Mouse (Mus musculus) forebrain, embryonic 11.5 days (tissue): ENCODE results near the gene Bicral. TPM values are rescaled to one million over a fixed set of nuclear protein-coding genes. Genes with fewer than 3 reads are reported as not detected.

ENCODE experiments used
- ATAC-seq: fragments of 200-750 bp; cut with Nextera tagmentation; replicated peaks from 2 replicates; pipeline ENCODE4 v1.8.0; 2017; ENCODE audit warnings: moderate TSS enrichment; ENCODE audit not compliant: low FRiP score
- DNase-seq: peaks from one replicate; pipeline ENCODE4 v3.0.0-alpha.2; 2017; ENCODE audit warnings: low spot score
- H3K27ac ChIP-seq: fragments of 300-500 bp; sonication (generic); 2 replicates; pipeline ENCODE4 v1.5.1; 2014; ENCODE audit warnings: low read depth, low read length
- H3K27me3 ChIP-seq: fragments of 300-500 bp; sonication (generic); 2 replicates; pipeline ENCODE4 v1.6.1; 2014; ENCODE audit warnings: mild to moderate bottlenecking, low read length, mixed read lengths; ENCODE audit not compliant: control insufficient read depth, insufficient read depth
- H3K36me3 ChIP-seq: fragments of 300-500 bp; sonication (generic); 2 replicates; pipeline ENCODE4 v1.6.1; 2014; ENCODE audit warnings: mild to moderate bottlenecking, low read length, moderate library complexity, mixed read lengths; ENCODE audit not compliant: control insufficient read depth, insufficient read depth
- H3K4me1 ChIP-seq: fragments of 300-500 bp; sonication (generic); replicated peaks from 2 replicates; pipeline ENCODE4 v1.6.1; 2014; ENCODE audit warnings: low read length, mixed read lengths; ENCODE audit not compliant: control insufficient read depth, insufficient read depth
- H3K4me2 ChIP-seq: fragments of 300-500 bp; sonication (generic); 2 replicates; pipeline ENCODE4 v1.6.1; 2014; ENCODE audit warnings: low read depth, mild to moderate bottlenecking, low read length, moderate library complexity, mixed read lengths; ENCODE audit not compliant: severe bottlenecking
- H3K4me3 ChIP-seq: fragments of 300-500 bp; sonication (generic); 2 replicates; pipeline ENCODE4 v1.5.1; 2014; ENCODE audit warnings: low read depth, low read length
- H3K9ac ChIP-seq: fragments of 300-500 bp; sonication (generic); 2 replicates; pipeline ENCODE4 v1.6.1; 2014; ENCODE audit warnings: low read length
- H3K9me3 ChIP-seq: fragments of 300-500 bp; sonication (generic); 2 replicates; pipeline ENCODE4 v1.6.1; 2016; ENCODE audit warnings: low read length, mixed read lengths; ENCODE audit not compliant: control insufficient read depth
- WGBS: fragments of 180-500 bp; shearing (Covaris S2); extraction: QIAGEN DNeasy Blood & Tissue Kit; methylation state at CpG from one replicate; pipeline ENCODE4 v1.1.7; 2014; 5-methylcytosine and 5-hydroxymethylcytosine counted together
- polyA plus RNA-seq: library from polyadenylated mRNA; unstranded; fragments of >200 nt; fragmentation: Nextera tagmentation; extraction: Ambion mirVana; gene quantifications from 2 replicates; pipeline ENCODE4 v1.2.1, GENCODE M21; 2014

The Bicral gene
- polyA plus RNA-seq, 1 experiment from 2014 or later, result 7.2 TPM

DNA sequence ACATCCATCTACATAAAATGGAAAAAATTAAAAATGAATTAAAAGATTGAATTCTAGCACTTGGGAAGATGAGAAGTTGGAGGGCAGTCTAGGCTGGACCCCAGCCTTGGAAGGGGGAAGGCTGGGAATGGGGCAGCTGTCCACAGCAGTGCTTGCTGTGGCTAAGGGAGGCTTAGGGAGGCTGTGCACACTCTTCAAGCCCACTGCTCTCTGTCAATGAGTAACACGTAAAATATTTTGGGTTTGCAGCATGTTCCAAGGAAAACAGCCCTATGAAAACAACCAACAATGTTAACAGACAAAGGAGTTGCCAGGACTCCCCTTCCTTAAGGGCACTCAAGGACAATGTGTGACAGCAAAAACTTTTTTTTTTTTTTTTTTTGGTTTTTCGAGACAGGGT is 15.3 kb downstream of the Bicral start:
- no peak for DNase-seq
- Histone ChIP-seq H3K4me1 (no peaks in the 10 kb centered on the region), H3K36me3 (no peaks in the 10 kb centered on the region), H3K9ac (no peak overlapping the region), H3K4me3 (no peak overlapping the region), H3K4me2 (no peak overlapping the region), H3K27me3 (no peaks in the 10 kb centered on the region), H3K27ac (no peak overlapping the region), H3K9me3 (no peaks in the 10 kb centered on the region)
- ATAC-seq, result no peak
- 84% methylated on average over 2 of the region's 2 CpGs for WGBS

DNA sequence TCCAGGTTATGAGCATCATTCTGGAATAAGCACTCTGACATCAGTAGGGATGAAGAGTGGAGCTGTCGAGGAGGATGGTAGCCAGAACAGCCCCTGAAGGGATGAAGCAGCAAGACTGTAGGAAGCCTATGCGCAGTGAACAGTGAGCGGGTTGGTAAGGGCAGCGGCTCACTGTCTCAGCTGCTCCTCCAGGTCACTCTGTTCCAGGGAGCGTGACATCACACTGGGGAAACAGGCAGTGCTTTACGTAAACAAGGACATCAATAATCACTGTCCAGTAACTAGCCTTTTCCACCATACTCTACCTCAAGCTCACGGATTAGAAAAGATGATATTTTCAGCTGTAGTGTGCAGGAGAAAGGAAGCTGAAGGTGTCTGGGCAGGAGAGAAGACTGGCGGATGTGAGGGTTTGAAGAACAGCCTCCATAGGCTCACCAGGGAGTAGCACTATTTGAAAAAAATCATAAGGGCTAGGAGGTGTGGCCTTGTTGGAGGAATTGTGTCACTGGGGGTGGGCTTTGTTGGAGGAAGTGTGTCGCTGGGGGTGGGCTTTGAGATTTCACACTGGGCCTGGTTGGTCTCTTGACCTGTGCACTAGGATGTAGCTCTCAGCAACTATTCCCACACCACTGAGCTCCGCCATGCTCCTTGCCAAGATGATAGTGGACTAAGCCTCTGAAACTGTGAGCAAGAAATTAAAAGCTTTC is 17.8 kb downstream of the Bicral start:
- no peak overlapping the region for H3K4me3 ChIP-seq
- DNase-seq (no peak), ATAC-seq (no peak)
- no peaks in the 10 kb centered on the region for H3K36me3 ChIP-seq
- H3K9ac ChIP-seq, result no peak overlapping the region
- H3K27ac ChIP-seq, result no peak overlapping the region
- no peaks in the 10 kb centered on the region for H3K4me1 ChIP-seq
- no peaks in the 10 kb centered on the region for H3K9me3 ChIP-seq
- no peak overlapping the region for H3K4me2 ChIP-seq
- WGBS, result 90% methylated on average over 10 of the region's 10 CpGs
- H3K27me3 ChIP-seq, result no peaks in the 10 kb centered on the region

DNA sequence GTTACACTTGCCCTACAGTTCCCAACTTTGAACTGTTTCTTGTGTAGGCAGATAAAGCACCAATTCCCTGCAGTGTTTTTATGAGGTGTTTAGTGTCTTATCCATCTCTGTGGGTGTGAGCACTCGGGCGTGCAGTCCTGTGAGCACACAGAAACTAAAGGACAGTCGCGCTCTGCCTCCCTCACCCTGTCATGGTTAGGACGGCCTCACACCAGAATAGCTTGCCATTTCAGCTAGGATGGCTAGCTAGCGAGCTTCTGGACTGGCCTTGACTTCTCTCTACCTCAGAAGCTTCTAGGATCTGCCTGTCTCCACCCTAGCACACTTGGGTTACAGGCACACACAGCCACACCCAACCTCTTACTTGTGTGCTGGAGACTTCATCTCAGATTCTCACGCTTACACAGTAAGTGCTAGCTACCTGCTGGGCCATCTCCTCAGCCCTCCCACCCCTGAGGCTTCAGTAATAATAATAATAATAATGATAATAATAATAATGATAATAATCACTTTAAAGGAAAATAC is 19.8 kb downstream of the Bicral start:
- Histone ChIP-seq H3K9me3 (no peaks in the 10 kb centered on the region), H3K36me3 (no peaks in the 10 kb centered on the region), H3K4me2 (no peak overlapping the region), H3K4me1 (no peaks in the 10 kb centered on the region), H3K27me3 (no peaks in the 10 kb centered on the region), H3K27ac (no peak overlapping the region), H3K4me3 (no peak overlapping the region), H3K9ac (no peak overlapping the region)
- WGBS, result 83% methylated on average over 7 of the region's 7 CpGs
- DNase-seq (no peak), ATAC-seq (no peak)

DNA sequence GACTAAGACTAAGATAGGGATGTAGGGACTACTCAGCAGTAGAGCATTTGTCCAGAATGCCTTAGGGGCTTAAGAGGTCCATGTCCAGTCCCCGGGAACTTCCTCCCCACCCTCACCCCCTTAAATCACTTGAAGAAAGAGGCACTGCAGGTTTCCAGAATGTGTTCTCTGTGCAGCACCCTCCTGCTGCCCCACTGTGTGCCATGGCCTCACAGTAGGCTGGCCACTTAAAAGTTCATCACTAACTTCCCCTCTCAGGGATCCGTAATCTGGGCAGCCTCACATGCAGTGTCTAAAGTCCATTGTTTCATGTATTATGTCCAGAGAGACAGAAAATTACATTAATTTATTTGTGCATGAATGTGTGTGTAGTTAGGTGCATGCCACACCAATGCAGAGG is 20.4 kb downstream of the Bicral start:
- no peak overlapping the region for H3K4me3 ChIP-seq
- H3K9me3 ChIP-seq, result no peaks in the 10 kb centered on the region
- H3K27me3 ChIP-seq, result no peaks in the 10 kb centered on the region
- no peaks in the 10 kb centered on the region for H3K4me1 ChIP-seq
- WGBS, result 86% methylated on average over 2 of the region's 2 CpGs
- no peak overlapping the region for H3K27ac ChIP-seq
- H3K9ac ChIP-seq, result no peak overlapping the region
- H3K36me3 ChIP-seq, result no peaks in the 10 kb centered on the region
- ATAC-seq (no peak), DNase-seq (no peak)
- no peak overlapping the region for H3K4me2 ChIP-seq

DNA sequence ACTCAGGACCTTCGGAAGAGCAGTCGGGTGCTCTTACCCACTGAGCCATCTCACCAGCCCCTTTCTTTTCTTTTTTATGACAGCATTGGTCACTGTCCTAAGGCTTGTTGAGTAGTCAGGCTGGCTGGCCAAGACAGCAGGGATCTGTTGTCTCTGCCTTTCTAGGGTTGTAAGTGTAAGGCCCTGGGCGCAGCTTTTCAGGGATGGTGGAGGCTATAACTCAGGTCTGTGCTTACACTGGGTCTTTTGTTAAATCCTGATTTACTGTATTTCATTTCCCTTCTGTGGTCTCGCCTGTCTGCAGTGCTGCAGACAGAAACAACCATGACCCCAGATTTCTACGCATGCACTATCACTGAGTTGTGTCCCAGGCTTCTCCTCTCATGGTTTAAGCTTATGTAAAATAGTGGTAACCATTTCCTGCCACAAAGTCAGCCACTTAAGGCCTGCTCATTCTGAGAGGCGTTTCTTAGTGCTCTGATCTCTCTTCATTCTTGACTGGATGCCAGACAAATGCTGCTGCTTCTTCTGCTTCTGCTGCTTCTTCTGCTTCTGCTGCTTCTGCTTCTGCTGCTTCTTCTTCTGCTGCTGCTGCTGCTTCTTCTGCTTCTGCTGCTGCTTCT is 23.1 kb downstream of the Bicral start:
- Histone ChIP-seq H3K9me3 (no peaks in the 10 kb centered on the region), H3K36me3 (no peaks in the 10 kb centered on the region), H3K27ac (no peak overlapping the region), H3K4me2 (no peak overlapping the region), H3K9ac (no peak overlapping the region), H3K4me1 (no peaks in the 10 kb centered on the region), H3K4me3 (no peak overlapping the region), H3K27me3 (no peaks in the 10 kb centered on the region)
- ATAC-seq, result no peak
- no peak for DNase-seq
- WGBS, result 86% methylated on average over 6 of the region's 6 CpGs

DNA sequence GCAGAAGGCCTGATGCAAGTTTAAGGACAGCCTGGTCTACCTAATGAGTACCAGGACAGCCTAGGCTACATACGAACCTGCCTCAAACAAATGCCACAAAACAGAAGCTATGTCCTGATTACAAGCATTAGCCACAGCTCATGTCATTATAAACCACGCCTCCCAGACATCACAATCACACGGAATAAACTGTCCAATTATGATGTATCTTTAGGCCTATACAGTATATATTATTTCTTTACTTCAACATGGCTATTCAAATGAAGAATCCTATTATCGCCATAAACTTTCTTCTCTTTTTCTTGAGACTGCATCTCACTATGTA is 25.3 kb downstream of the Bicral start:
- 88% methylated on average over 4 of the region's 4 CpGs for WGBS

DNA sequence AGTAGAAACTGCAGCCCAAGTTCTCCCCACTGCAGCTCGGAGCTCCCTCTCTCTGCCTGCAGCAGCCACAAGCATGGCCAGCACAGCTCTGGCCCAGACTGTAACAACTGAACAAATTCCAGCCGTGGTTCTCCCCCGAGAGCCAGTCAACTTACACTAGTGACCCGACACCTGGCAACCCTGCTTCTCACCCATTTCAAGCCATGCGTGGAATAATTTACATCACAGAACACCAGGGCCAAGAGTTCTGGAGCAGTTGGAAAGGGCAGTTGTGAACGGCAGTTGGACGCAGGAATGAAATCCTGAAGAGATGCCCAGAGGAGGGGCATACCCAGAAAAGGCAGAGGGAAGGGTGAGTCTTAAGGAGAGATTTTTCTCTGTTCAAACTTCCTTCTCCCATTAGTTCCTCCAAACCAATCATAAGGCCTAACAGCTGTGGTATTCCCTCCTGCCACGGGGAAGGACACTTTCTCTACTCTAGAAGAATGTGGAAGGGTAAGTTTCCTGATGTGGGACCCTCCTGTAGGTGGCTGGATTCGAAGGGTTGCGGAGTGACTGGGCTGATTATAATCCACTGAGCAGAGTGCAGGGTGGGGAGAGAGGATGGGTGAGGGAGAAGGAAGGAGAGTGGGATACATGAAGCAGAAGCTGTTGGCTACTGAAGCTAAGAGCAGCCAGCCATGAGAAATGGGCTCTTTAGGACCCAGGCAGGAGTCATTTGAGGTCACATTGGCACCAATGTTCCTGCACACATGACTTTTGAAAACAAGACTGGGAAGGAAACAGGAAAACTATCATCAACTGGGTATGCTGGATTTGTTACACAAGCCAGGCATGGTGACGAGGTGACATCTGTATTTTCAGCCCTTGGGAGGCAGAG is 25.9 kb downstream of the Bicral start:
- H3K27me3 ChIP-seq, result no peaks in the 10 kb centered on the region
- no peaks in the 10 kb centered on the region for H3K9me3 ChIP-seq
- no peak overlapping the region for H3K27ac ChIP-seq
- no peak overlapping the region for H3K4me3 ChIP-seq
- H3K4me1 ChIP-seq, result no peaks in the 10 kb centered on the region
- DNase-seq (no peak), ATAC-seq (no peak)
- no peak overlapping the region for H3K9ac ChIP-seq
- no peaks in the 10 kb centered on the region for H3K36me3 ChIP-seq
- WGBS, result 82% methylated on average over 11 of the region's 11 CpGs
- H3K4me2 ChIP-seq, result no peak overlapping the region

More for the DNA sequence above, 25.3 kb downstream of the Bicral start:
- no peak overlapping the region for H3K4me2 ChIP-seq
- no peaks in the 10 kb centered on the region for H3K36me3 ChIP-seq
- no peaks in the 10 kb centered on the region for H3K9me3 ChIP-seq
- no peaks in the 10 kb centered on the region for H3K27me3 ChIP-seq
- no peaks in the 10 kb centered on the region for H3K4me1 ChIP-seq
- H3K9ac ChIP-seq, result no peak overlapping the region
- DNase-seq (no peak), ATAC-seq (no peak)
- no peak overlapping the region for H3K4me3 ChIP-seq
- no peak overlapping the region for H3K27ac ChIP-seq

DNA sequence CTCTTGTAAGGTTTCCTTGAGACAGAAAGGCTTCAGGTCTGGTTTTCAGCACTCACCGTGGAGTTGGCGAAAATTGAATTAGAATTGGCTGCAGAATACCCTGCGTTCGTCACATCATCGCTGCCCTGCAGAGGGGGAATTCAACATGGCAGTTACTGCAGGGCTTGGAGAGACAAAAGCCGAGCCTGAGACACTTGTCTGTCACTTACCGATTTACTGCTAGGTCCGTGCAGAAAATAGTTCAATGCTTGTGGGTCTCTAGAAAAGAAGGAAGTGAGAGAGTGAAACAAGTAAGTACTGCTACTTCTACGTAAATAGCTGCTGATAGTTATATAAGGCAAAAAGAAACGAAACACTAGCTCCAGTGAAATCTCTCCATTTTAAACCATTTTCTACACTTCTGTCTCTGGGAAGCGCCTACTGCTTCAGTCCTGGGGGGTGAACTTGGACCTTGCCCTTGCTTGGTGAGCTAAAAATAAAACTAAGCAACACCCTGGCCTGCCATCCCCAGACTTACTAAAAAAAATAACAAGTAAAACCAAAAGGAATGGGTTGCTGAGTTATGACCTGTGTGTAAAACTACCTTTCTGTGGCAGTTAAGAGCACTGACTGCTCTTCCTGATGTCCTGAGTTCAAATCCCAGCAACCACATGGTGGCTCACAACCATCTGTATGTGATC is 28.3 kb downstream of the Bicral start:
- Histone ChIP-seq H3K4me3 (no peak overlapping the region), H3K36me3 (no peaks in the 10 kb centered on the region), H3K27me3 (no peaks in the 10 kb centered on the region), H3K9me3 (no peaks in the 10 kb centered on the region), H3K27ac (no peak overlapping the region), H3K4me1 (no peaks in the 10 kb centered on the region), H3K4me2 (no peak overlapping the region), H3K9ac (no peak overlapping the region)
- no peak for ATAC-seq
- 93% methylated on average over 11 of the region's 11 CpGs for WGBS
- DNase-seq, result no peak
